Mouse (Mus musculus) bone marrow, adult 2 months (tissue): ENCODE measurements at regions not wholly inside any gene's neighbourhood (a gene's known extent, or its start where the extent isn't known, plus 50 kb on each side); places are given as distances from the start of the nearest gene placed in this dataset.

Experiments
- CTCF ChIP-seq: fragments of 200-500 bp; IDR thresholded peaks from 2 replicates; pipeline ENCODE4 v1.5.1; 2011; ENCODE audit warnings: low read length, control low read depth; ENCODE audit not compliant: control insufficient read depth, insufficient read depth
- POLR2A ChIP-seq: fragments of 200-500 bp; IDR thresholded peaks from 2 replicates; pipeline ENCODE4 v1.6.1; 2011; ENCODE audit warnings: low read depth, mild to moderate bottlenecking, control low read depth, low read length, borderline replicate concordance; ENCODE audit not compliant: control insufficient read depth

DNA sequence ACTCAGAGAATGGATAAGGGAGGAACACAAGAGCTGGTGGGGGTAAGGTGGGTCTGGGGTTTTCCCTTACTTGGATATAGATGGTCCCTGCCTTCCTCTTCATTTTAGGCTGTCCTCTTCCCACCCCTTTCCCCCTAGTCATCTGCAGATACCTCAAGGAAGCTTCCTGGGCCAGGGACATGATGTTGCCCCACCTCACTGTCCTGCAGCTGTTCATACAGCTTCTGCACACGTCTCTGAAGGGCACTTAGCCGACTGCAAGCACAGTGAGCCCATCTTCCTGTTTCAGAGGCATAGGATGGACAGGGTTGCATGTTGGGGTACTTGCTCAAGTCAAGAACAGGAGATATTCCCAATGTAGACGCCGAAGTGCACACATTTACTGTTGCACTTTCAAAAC lies 144.1 kb upstream of the Mki67 start:
- TF ChIP-seq CTCF, result no peak
- TF ChIP-seq POLR2A, result no peak
